Mouse (Mus musculus): ENCODE data around the gene Myo3b. TPM values are rescaled to one million over a fixed set of nuclear protein-coding genes. Genes with fewer than 3 reads are reported as not detected.
A peak's percentile ranks its signal among the peaks of the same experiment; 100 is the strongest.

The Myo3b gene
- total and polyA plus RNA-seq, 3 experiments = 0.08 TPM; not detected in 2

GRCm38 (mm10) chr2:70248616-70249015, 209.7 kb downstream of the Myo3b start:
- intact Hi-C loops (cut with DNase I) = no loop called here
- no peaks in the 10 kb centered on the region for H3K4me1 ChIP-seq (ENCODE audit: control insufficient read depth, insufficient read depth, low read length)
- no peak for DNase-seq
- no peak overlapping the region for H3K9ac ChIP-seq (ENCODE audit: low read depth, low read length)
- no peaks in the 10 kb centered on the region for H3K36me3 ChIP-seq (ENCODE audit: control insufficient read depth, insufficient read depth, low read length)
- no peak overlapping the region for H3K4me3 ChIP-seq
- H3K27ac ChIP-seq = no peak overlapping the region
- no peaks in the 10 kb centered on the region; the same call in 1 of the 2 replicates for H3K27me3 ChIP-seq (ENCODE audit: control insufficient read depth, insufficient read depth, low read length)
- TF ChIP-seq POLR2A (IDR thresholded peaks at IDR 0.05; ENCODE audit: insufficient read depth, low read depth, low read length) = no peak
- TF ChIP-seq CTCF (IDR thresholded peaks at IDR 0.05) = no peak
- TF ChIP-seq EP300 (IDR thresholded peaks at IDR 0.05; ENCODE audit: insufficient read depth, low read depth, low read length) = no peak
- 71% methylated on average over 7 of the region's 7 CpGs for WGBS
- no peaks in the 10 kb centered on the region for H3K79me2 ChIP-seq (replicated peaks; ENCODE audit: control insufficient read depth, insufficient read depth, low read length)

GRCm38 (mm10) chr2:70249872-70250271, 210.9 kb downstream of the Myo3b start:
- Histone ChIP-seq H3K9ac (ENCODE audit: low read depth, low read length) (no peak overlapping the region), H3K36me3 (ENCODE audit: control insufficient read depth, insufficient read depth, low read length) (no peaks in the 10 kb centered on the region), H3K27me3 (ENCODE audit: control insufficient read depth, insufficient read depth, low read length) (no peaks in the 10 kb centered on the region; the same call in 1 of the 2 replicates), H3K4me1 (ENCODE audit: control insufficient read depth, insufficient read depth, low read length) (no peaks in the 10 kb centered on the region), H3K79me2 (replicated peaks; ENCODE audit: control insufficient read depth, insufficient read depth, low read length) (no peaks in the 10 kb centered on the region), H3K27ac (no peak overlapping the region), H3K4me3 (no peak overlapping the region)
- no peak for DNase-seq
- intact Hi-C loops (cut with DNase I) = no loop called here
- no peak for TF ChIP-seq POLR2A (IDR thresholded peaks at IDR 0.05; ENCODE audit: insufficient read depth, low read depth, low read length)
- no peak for TF ChIP-seq CTCF (IDR thresholded peaks at IDR 0.05)
- TF ChIP-seq EP300 (IDR thresholded peaks at IDR 0.05; ENCODE audit: insufficient read depth, low read depth, low read length) = no peak
- WGBS = 53% methylated on average over 4 of the region's 4 CpGs

GRCm38 (mm10) chr2:70251256-70251655, 212.3 kb downstream of the Myo3b start:
- Histone ChIP-seq H3K27ac (no peak overlapping the region), H3K4me3 (no peak overlapping the region), H3K4me1 (ENCODE audit: control insufficient read depth, insufficient read depth, low read length) (no peaks in the 10 kb centered on the region), H3K79me2 (replicated peaks; ENCODE audit: control insufficient read depth, insufficient read depth, low read length) (no peaks in the 10 kb centered on the region), H3K9ac (ENCODE audit: low read depth, low read length) (no peak overlapping the region), H3K27me3 (ENCODE audit: control insufficient read depth, insufficient read depth, low read length) (no peaks in the 10 kb centered on the region; the same call in 1 of the 2 replicates), H3K36me3 (ENCODE audit: control insufficient read depth, insufficient read depth, low read length) (no peaks in the 10 kb centered on the region)
- no peak for DNase-seq
- no peak for TF ChIP-seq EP300 (IDR thresholded peaks at IDR 0.05; ENCODE audit: insufficient read depth, low read depth, low read length)
- no peak for TF ChIP-seq POLR2A (IDR thresholded peaks at IDR 0.05; ENCODE audit: insufficient read depth, low read depth, low read length)
- TF ChIP-seq CTCF (IDR thresholded peaks at IDR 0.05) = no peak
- WGBS = 71% methylated on average over 10 of the region's 10 CpGs
- intact Hi-C loops (cut with DNase I) = no loop called here

- no peaks in the 10 kb centered on the region for H3K79me2 ChIP-seq (replicated peaks; ENCODE audit: control insufficient read depth, insufficient read depth, low read length)
- no peak for DNase-seq
- H3K36me3 ChIP-seq (ENCODE audit: control insufficient read depth, insufficient read depth, low read length) = no peaks in the 10 kb centered on the region
- 17% methylated on average over 8 of the region's 8 CpGs for WGBS
- no peaks in the 10 kb centered on the region for H3K27me3 ChIP-seq (ENCODE audit: control insufficient read depth, insufficient read depth, low read length)
- H3K27ac ChIP-seq = no peak overlapping the region
- intact Hi-C loops (cut with DNase I) = no loop called here
- no peak overlapping the region for H3K4me3 ChIP-seq
- no peak overlapping the region for H3K9ac ChIP-seq (ENCODE audit: low read depth, low read length)
- H3K4me1 ChIP-seq (ENCODE audit: control insufficient read depth, insufficient read depth, low read length) = no peaks in the 10 kb centered on the region
- TF ChIP-seq CTCF (IDR thresholded peaks at IDR 0.05) (peak; percentile 64), EP300 (IDR thresholded peaks at IDR 0.05; ENCODE audit: insufficient read depth, low read depth, low read length) (no peak), POLR2A (IDR thresholded peaks at IDR 0.05; ENCODE audit: insufficient read depth, low read depth, low read length) (no peak)
Measured at GRCm38 (mm10) chr2:70259357-70260000, 220.6 kb downstream of the Myo3b start.

GRCm38 (mm10) chr2:70260646-70261195, 221.8 kb downstream of the Myo3b start:
- no peak for DNase-seq
- Histone ChIP-seq H3K27me3 (ENCODE audit: control insufficient read depth, insufficient read depth, low read length) (no peaks in the 10 kb centered on the region), H3K79me2 (replicated peaks; ENCODE audit: control insufficient read depth, insufficient read depth, low read length) (no peaks in the 10 kb centered on the region), H3K9ac (ENCODE audit: low read depth, low read length) (no peak overlapping the region), H3K36me3 (ENCODE audit: control insufficient read depth, insufficient read depth, low read length) (no peaks in the 10 kb centered on the region), H3K4me1 (ENCODE audit: control insufficient read depth, insufficient read depth, low read length) (no peaks in the 10 kb centered on the region), H3K4me3 (no peak overlapping the region), H3K27ac (no peak overlapping the region)
- TF ChIP-seq CTCF (IDR thresholded peaks at IDR 0.05) = no peak
- no peak for TF ChIP-seq POLR2A (IDR thresholded peaks at IDR 0.05; ENCODE audit: insufficient read depth, low read depth, low read length)
- TF ChIP-seq EP300 (IDR thresholded peaks at IDR 0.05; ENCODE audit: insufficient read depth, low read depth, low read length) = no peak
- intact Hi-C loops (cut with DNase I) = no loop called here
- WGBS = 73% methylated on average over 2 of the region's 2 CpGs

Data from heart, adult 2 months (tissue).